Mouse (Mus musculus) neural tube, embryonic 15.5 days (tissue): ENCODE measurements at regions not wholly inside any gene's neighbourhood (a gene's known extent, or its start where the extent isn't known, plus 50 kb on each side); places are given as distances from the start of the nearest gene placed in this dataset.

ENCODE experiments used
- ATAC-seq: fragments of 200-750 bp; cut with Nextera tagmentation; 2 replicates; pipeline ENCODE4 v1.8.0; 2017; ENCODE audit warnings: mild to moderate bottlenecking, moderate TSS enrichment, moderate library complexity; ENCODE audit not compliant: low FRiP score
- H3K27ac ChIP-seq: fragments of 300-500 bp; sonication (generic); replicated peaks from 2 replicates; pipeline ENCODE4 v1.5.1; 2015; ENCODE audit warnings: mild to moderate bottlenecking, inconsistent platforms
- H3K27me3 ChIP-seq: fragments of 300-500 bp; sonication (generic); replicated peaks from 2 replicates; pipeline ENCODE4 v1.6.1; 2015; ENCODE audit warnings: inconsistent platforms
- H3K36me3 ChIP-seq: fragments of 300-500 bp; sonication (generic); 2 replicates; pipeline ENCODE4 v1.6.1; 2015; ENCODE audit warnings: inconsistent platforms
- H3K4me1 ChIP-seq: fragments of 300-500 bp; sonication (generic); 2 replicates; pipeline ENCODE4 v1.6.1; 2015; ENCODE audit warnings: inconsistent platforms
- H3K4me2 ChIP-seq: fragments of 300-500 bp; sonication (generic); 2 replicates; pipeline ENCODE4 v1.6.1; 2015; ENCODE audit warnings: inconsistent platforms, mild to moderate bottlenecking, moderate library complexity
- H3K4me3 ChIP-seq: fragments of 300-500 bp; sonication (generic); replicated peaks from 2 replicates; pipeline ENCODE4 v1.5.1; 2015; ENCODE audit warnings: mild to moderate bottlenecking, inconsistent platforms
- H3K9ac ChIP-seq: fragments of 300-500 bp; sonication (generic); replicated peaks from 2 replicates; pipeline ENCODE4 v1.6.1; 2015; ENCODE audit warnings: mild to moderate bottlenecking, inconsistent platforms
- H3K9me3 ChIP-seq: fragments of 300-500 bp; sonication (generic); replicated peaks from 2 replicates; pipeline ENCODE4 v1.6.1; 2016; ENCODE audit warnings: inconsistent platforms
- WGBS: fragments of 180-500 bp; shearing (Covaris S2); methylation state at CpG from one replicate; pipeline ENCODE4 v1.1.7; 2015; ENCODE audit warnings: mixed read lengths; 5-methylcytosine and 5-hydroxymethylcytosine counted together

GRCm38 (mm10) chr11:43344767-43345561 lies 81.1 kb downstream of the Pttg1 start:
- H3K27ac ChIP-seq: no peak overlapping the region
- ATAC-seq: no peak
- H3K9ac ChIP-seq: no peak overlapping the region
- no peak overlapping the region for H3K4me3 ChIP-seq
- H3K9me3 ChIP-seq: no peaks in the 10 kb centered on the region
- 44% methylated on average over 14 of the region's 14 CpGs for WGBS
- H3K36me3 ChIP-seq: no peaks in the 10 kb centered on the region
- H3K27me3 ChIP-seq: no peaks in the 10 kb centered on the region
- H3K4me1 ChIP-seq: no peaks in the 10 kb centered on the region; the same call in 1 of the 2 replicates
- no peak overlapping the region for H3K4me2 ChIP-seq

GRCm38 (mm10) chr11:43343574-43343973 lies 82.5 kb downstream of the Pttg1 start:
- Histone ChIP-seq H3K4me2 (no peak overlapping the region), H3K27me3 (no peaks in the 10 kb centered on the region), H3K27ac (no peak overlapping the region), H3K4me1 (no peaks in the 10 kb centered on the region; the same call in 1 of the 2 replicates), H3K36me3 (no peaks in the 10 kb centered on the region), H3K9ac (no peak overlapping the region), H3K4me3 (no peak overlapping the region), H3K9me3 (no peaks in the 10 kb centered on the region)
- 84% methylated on average over 5 of the region's 5 CpGs for WGBS
- no peak for ATAC-seq

- Histone ChIP-seq H3K4me1 (no peaks in the 10 kb centered on the region; the same call in 1 of the 2 replicates), H3K36me3 (no peaks in the 10 kb centered on the region), H3K4me2 (no peak overlapping the region), H3K9me3 (no peaks in the 10 kb centered on the region), H3K9ac (no peak overlapping the region), H3K27me3 (no peaks in the 10 kb centered on the region), H3K4me3 (no peak overlapping the region), H3K27ac (no peak overlapping the region)
- WGBS: 50% methylated on average over 2 of the region's 2 CpGs
- ATAC-seq: peak; percentile 80
These were observed 87.6 kb downstream of the Pttg1 start for GRCm38 (mm10) chr11:43338377-43338993.

GRCm38 (mm10) chr11:43335668-43336265 lies 90.3 kb downstream of the Pttg1 start:
- 71% methylated on average over 7 of the region's 7 CpGs for WGBS
- no peak for ATAC-seq
- Histone ChIP-seq H3K4me2 (no peak overlapping the region), H3K4me3 (no peak overlapping the region), H3K36me3 (no peaks in the 10 kb centered on the region), H3K27ac (no peak overlapping the region), H3K9ac (no peak overlapping the region), H3K4me1 (no peaks in the 10 kb centered on the region; the same call in 1 of the 2 replicates), H3K27me3 (no peaks in the 10 kb centered on the region), H3K9me3 (no peaks in the 10 kb centered on the region)

- 75% methylated on average over 4 of the region's 4 CpGs for WGBS
- Histone ChIP-seq H3K9ac (no peak overlapping the region), H3K36me3 (no peaks in the 10 kb centered on the region), H3K27ac (no peak overlapping the region), H3K4me2 (no peak overlapping the region), H3K4me1 (no peaks in the 10 kb centered on the region; the same call in 1 of the 2 replicates), H3K9me3 (no peaks in the 10 kb centered on the region), H3K4me3 (no peak overlapping the region), H3K27me3 (no peaks in the 10 kb centered on the region)
- no peak for ATAC-seq
These were observed 92.5 kb downstream of the Pttg1 start for GRCm38 (mm10) chr11:43333547-43333946.

GRCm38 (mm10) chr11:43313996-43314395 lies 112.1 kb downstream of the Pttg1 start:
- Histone ChIP-seq H3K4me2 (no peak overlapping the region), H3K27me3 (no peaks in the 10 kb centered on the region), H3K4me3 (no peak overlapping the region), H3K27ac (no peak overlapping the region), H3K4me1 (no peaks in the 10 kb centered on the region), H3K9me3 (no peaks in the 10 kb centered on the region), H3K9ac (no peak overlapping the region), H3K36me3 (no peaks in the 10 kb centered on the region)
- 84% methylated on average over 4 of the region's 4 CpGs for WGBS
- ATAC-seq: no peak
